Mouse (Mus musculus): ENCODE results near the gene Trp53. TPM values are rescaled to one million over a fixed set of nuclear protein-coding genes. Genes with fewer than 3 reads are reported as not detected.

The Trp53 gene
- total and polyA plus RNA-seq, 3 experiments: 76.4 to 212 TPM; not detected in 1

DNA sequence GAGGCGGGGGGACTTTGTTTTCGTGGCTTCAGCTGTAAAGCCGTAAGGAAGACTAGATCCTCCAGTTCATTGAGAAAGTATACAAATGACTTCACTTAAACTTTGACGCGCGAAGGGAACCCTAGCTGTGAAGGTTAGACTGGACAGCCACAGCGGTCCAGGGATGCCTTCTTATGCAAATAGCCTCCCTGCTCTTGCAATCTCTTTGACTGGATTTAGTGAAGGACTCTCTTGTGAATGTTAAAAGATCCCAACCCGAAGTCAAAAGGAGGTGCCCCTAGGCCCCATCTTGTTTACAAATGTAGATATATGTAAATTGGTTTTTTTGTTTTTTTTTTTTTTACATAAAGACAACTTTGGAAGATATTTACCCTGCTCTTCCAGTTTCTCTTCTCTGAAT is 1.7 kb downstream of the Trp53 start:
- no peak for DNase-seq (ENCODE audit: low read depth, low spot score)
- H3K27ac ChIP-seq (ENCODE audit: control insufficient read depth, low read depth, low read length): peak overlapping the region; percentile 94
- peak overlapping the region; percentile 94 for H3K9ac ChIP-seq (ENCODE audit: control insufficient read depth, low read depth, low read length, poor library complexity, severe bottlenecking)
- H3K27me3 ChIP-seq (ENCODE audit: control insufficient read depth in 1 of 2, insufficient read depth in 2 of 2, low read length in 2 of 2): no peaks in the 10 kb centered on the region
- H3K4me3 ChIP-seq (ENCODE audit: control insufficient read depth in 1 of 2, insufficient read depth in 1 of 2, low read depth in 2 of 2, low read length in 2 of 2): peak overlapping the region; percentile 82 to 91
- peaks cover 5 to 47% of the 10 kb centered on the region in 2 experiments; a peak in 2 of 4 replicates for H3K36me3 ChIP-seq (ENCODE audit: control insufficient read depth in 1 of 2, insufficient read depth in 2 of 2, low read length in 2 of 2)
- no peaks in the 10 kb centered on the region for H3K9me3 ChIP-seq (replicated peaks; ENCODE audit: insufficient read depth, low read length)
- no peak for TF ChIP-seq USF2 (IDR thresholded peaks at IDR 0.05; ENCODE audit: borderline replicate concordance in 1 of 2, insufficient read depth in 1 of 2, low read depth in 1 of 2, low read length in 2 of 2)
- H3K4me1 ChIP-seq (ENCODE audit: control insufficient read depth in 1 of 2, insufficient read depth in 2 of 2, low read length in 2 of 2): peaks cover 12 to 51% of the 10 kb centered on the region in 2 experiments
- peaks cover 71% of the 10 kb centered on the region for H3K79me2 ChIP-seq (ENCODE audit: control insufficient read depth, insufficient read depth, low read length, poor library complexity)

DNA sequence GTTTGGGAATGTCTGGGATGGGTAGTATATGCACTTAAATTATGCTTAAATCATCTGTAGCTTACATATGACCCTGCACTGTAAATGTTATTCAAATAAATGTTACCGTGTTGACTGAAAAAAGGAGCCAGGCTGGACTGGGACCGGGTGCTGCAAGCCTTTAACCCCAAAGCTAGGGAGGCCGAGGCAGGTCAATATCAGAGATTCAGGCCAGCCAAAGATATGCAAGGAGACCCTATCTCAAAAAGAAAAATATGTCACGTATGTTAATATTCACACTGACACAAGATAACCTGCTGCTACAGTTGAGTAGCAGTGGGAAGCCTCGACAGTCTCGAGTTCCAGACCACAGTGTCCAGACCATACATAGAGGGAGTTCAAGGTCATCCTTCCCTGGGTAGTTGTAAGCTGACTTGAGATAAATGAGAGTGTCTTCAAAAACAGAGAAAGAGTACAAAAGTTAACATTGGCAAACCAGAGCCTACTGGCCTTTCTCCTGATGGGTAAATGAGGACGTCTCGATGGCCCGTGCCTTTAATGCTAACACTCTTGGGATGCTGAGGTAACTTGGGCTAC is 2.2 kb downstream of the Trp53 start:
- peak overlapping the region; percentile 12; the same call in 1 of the 2 replicates for H3K27ac ChIP-seq (ENCODE audit: control insufficient read depth, low read depth, low read length)
- H3K4me1 ChIP-seq (ENCODE audit: control insufficient read depth in 1 of 2, insufficient read depth in 2 of 2, low read length in 2 of 2): peaks cover 12 to 46% of the 10 kb centered on the region in 2 experiments
- H3K4me3 ChIP-seq (ENCODE audit: control insufficient read depth in 1 of 2, insufficient read depth in 1 of 2, low read depth in 2 of 2, low read length in 2 of 2): peak overlapping the region; percentile 82 to 91
- peak; percentile 21; the same call in 1 of the 2 replicates for TF ChIP-seq ZNF384 (IDR thresholded peaks at IDR 0.05; ENCODE audit: low read depth, low read length)
- TF ChIP-seq SMC3 (IDR thresholded peaks at IDR 0.05; ENCODE audit: low read depth, low read length): no peak
- no peak for TF ChIP-seq ZMIZ1 (IDR thresholded peaks at IDR 0.05; ENCODE audit: low read depth, low read length)
- H3K9ac ChIP-seq (ENCODE audit: control insufficient read depth, low read depth, low read length, poor library complexity, severe bottlenecking): peak overlapping the region; percentile 94
- H3K9me3 ChIP-seq (replicated peaks; ENCODE audit: insufficient read depth, low read length): no peaks in the 10 kb centered on the region
- DNase-seq (ENCODE audit: low read depth, low spot score): peak; percentile 25
- peaks cover 66% of the 10 kb centered on the region for H3K79me2 ChIP-seq (ENCODE audit: control insufficient read depth, insufficient read depth, low read length, poor library complexity)
- no peaks in the 10 kb centered on the region for H3K27me3 ChIP-seq (ENCODE audit: control insufficient read depth in 1 of 2, insufficient read depth in 2 of 2, low read length in 2 of 2)
- peaks cover 7 to 46% of the 10 kb centered on the region in 2 experiments; a peak in 3 of 4 replicates for H3K36me3 ChIP-seq (ENCODE audit: control insufficient read depth in 1 of 2, insufficient read depth in 2 of 2, low read length in 2 of 2)

DNA sequence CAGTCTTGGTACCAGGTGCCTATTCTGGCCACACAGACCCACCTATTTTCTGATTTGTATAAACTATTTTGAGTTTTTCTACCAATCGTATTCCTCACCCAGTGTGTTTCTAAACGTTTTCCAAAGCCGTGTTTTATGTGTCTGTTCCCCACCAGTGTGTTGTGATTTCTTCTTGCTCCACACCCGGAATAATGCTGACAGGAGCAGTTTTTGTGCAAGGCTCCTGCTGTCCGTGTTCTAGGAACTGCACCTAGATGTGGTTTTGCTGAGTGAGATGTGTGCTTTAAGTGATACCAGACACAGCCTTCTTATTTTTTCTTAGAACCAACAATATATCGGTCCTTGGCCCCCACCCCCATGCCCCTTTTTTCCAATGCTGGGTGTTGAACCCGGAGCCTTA is 3.8 kb downstream of the Trp53 start:
- Histone ChIP-seq H3K36me3 (ENCODE audit: control insufficient read depth in 1 of 2, insufficient read depth in 2 of 2, low read length in 2 of 2) (peaks cover 17 to 48% of the 10 kb centered on the region in 2 experiments), H3K27me3 (ENCODE audit: control insufficient read depth in 1 of 2, insufficient read depth in 2 of 2, low read length in 2 of 2) (no peaks in the 10 kb centered on the region), H3K4me1 (ENCODE audit: control insufficient read depth in 1 of 2, insufficient read depth in 2 of 2, low read length in 2 of 2) (peaks cover 12 to 46% of the 10 kb centered on the region in 2 experiments), H3K4me3 (ENCODE audit: control insufficient read depth in 1 of 2, insufficient read depth in 1 of 2, low read depth in 2 of 2, low read length in 2 of 2) (no peak overlapping the region), H3K79me2 (ENCODE audit: control insufficient read depth, insufficient read depth, low read length, poor library complexity) (peaks cover 50% of the 10 kb centered on the region), H3K27ac (ENCODE audit: control insufficient read depth, low read depth, low read length) (peak overlapping the region; percentile 84; the same call in 1 of the 2 replicates), H3K9ac (ENCODE audit: control insufficient read depth, low read depth, low read length, poor library complexity, severe bottlenecking) (0 out of 2 replicates have a peak overlapping the region, but pooled peaks have one; percentile 2), H3K9me3 (replicated peaks; ENCODE audit: insufficient read depth, low read length) (no peaks in the 10 kb centered on the region)
- DNase-seq (ENCODE audit: low read depth, low spot score): peak; percentile 28
- no peak for TF ChIP-seq TCF12 (IDR thresholded peaks at IDR 0.05; ENCODE audit: low read depth, low read length)
- TF ChIP-seq MAFK (IDR thresholded peaks at IDR 0.05; ENCODE audit: borderline replicate concordance, low read depth, low read length): 0 out of 2 replicates have a peak, but pooled peaks have one; percentile 50

DNA sequence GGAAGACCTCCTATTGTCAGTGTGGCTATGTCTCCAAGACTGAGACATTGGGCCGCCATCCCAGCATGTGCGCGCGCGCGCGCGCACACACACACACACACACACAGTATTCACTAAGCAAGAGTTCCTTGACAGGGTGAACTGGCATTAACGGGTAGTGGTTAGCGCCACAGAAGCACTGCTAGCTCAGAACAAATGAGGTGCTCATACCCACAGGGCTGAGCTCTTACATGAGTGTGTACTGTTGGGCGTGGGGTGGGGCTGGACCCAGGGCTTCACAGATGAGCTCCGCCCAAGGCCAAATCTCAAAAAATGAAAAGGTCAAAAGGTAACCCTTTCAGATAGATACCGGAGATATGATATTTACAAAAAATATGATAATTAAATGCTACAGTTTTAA is 4.8 kb downstream of the Trp53 start:
- Histone ChIP-seq H3K79me2 (ENCODE audit: control insufficient read depth, insufficient read depth, low read length, poor library complexity) (peaks cover 50% of the 10 kb centered on the region), H3K4me3 (ENCODE audit: control insufficient read depth in 1 of 2, insufficient read depth in 1 of 2, low read depth in 2 of 2, low read length in 2 of 2) (peak overlapping the region; percentile 5 to 11; a peak in 1 of 4 replicates), H3K27me3 (ENCODE audit: control insufficient read depth in 1 of 2, insufficient read depth in 2 of 2, low read length in 2 of 2) (no peaks in the 10 kb centered on the region), H3K36me3 (ENCODE audit: control insufficient read depth in 1 of 2, insufficient read depth in 2 of 2, low read length in 2 of 2) (peaks cover 23 to 54% of the 10 kb centered on the region in 2 experiments), H3K9ac (ENCODE audit: control insufficient read depth, low read depth, low read length, poor library complexity, severe bottlenecking) (peak overlapping the region; percentile 20), H3K4me1 (ENCODE audit: control insufficient read depth in 1 of 2, insufficient read depth in 2 of 2, low read length in 2 of 2) (peaks cover 16 to 52% of the 10 kb centered on the region in 2 experiments), H3K27ac (ENCODE audit: control insufficient read depth, low read depth, low read length) (peak overlapping the region; percentile 84), H3K9me3 (replicated peaks; ENCODE audit: insufficient read depth, low read length) (no peaks in the 10 kb centered on the region)
- TF ChIP-seq E2F4 (IDR thresholded peaks at IDR 0.05; ENCODE audit: borderline replicate concordance, low read depth, low read length): no peak
- TF ChIP-seq JUND (IDR thresholded peaks at IDR 0.05; ENCODE audit: low read depth, low read length): no peak
- TF ChIP-seq USF1 (IDR thresholded peaks at IDR 0.05; ENCODE audit: low read depth, low read length): no peak
- no peak for TF ChIP-seq NRF1 (IDR thresholded peaks at IDR 0.05; ENCODE audit: insufficient read depth, low read depth, low read length, poor library complexity, severe bottlenecking)
- 0 out of 2 replicates have a peak, but pooled peaks have one; percentile 53 for TF ChIP-seq ZMIZ1 (IDR thresholded peaks at IDR 0.05; ENCODE audit: low read depth, low read length)
- DNase-seq (ENCODE audit: low read depth, low spot score): peak; percentile 62

Data from MEL (cell line).